Mouse (Mus musculus) spleen, adult 18-20 months (tissue): ENCODE data around the gene Rps11.
"Not testable (repeated sequence)": the region's sequence is repeated elsewhere in the genome, so short reads cannot be mapped to it uniquely, and the experiment has no call there.

Source experiments
- DNase-seq, 2 experiments: peaks; one replicate each; pipeline ENCODE4 v3.0.0; 2022; ENCODE audit warnings: mixed read lengths in 2 of 2

Rps11 gene

GRCm38 (mm10) chr7:45154096-45154992 is 30.1 kb upstream of the Rps11 start, which contains the start of the genes Pih1d1 and Aldh16a1:
Pih1d1 (plus strand) TSS chr7:45154303.
Aldh16a1 (minus strand) TSS chr7:45154584.
- peak; percentile 94 to 98 for DNase-seq

- no peak for DNase-seq
These were observed 29.3 kb upstream of the Rps11 start for GRCm38 (mm10) chr7:45153586-45153985.

- not testable (repeated sequence) for DNase-seq
These were observed 28.8 kb upstream of the Rps11 start for GRCm38 (mm10) chr7:45153052-45153451.

- DNase-seq = no peak
These were observed 27.1 kb upstream of the Rps11 start for GRCm38 (mm10) chr7:45151303-45151702.

GRCm38 (mm10) chr7:45150321-45150720 is 26.1 kb upstream of the Rps11 start:
- no peak for DNase-seq

GRCm38 (mm10) chr7:45149545-45149944 is 25.3 kb upstream of the Rps11 start:
- no peak for DNase-seq

- DNase-seq = no peak
These were observed 24.4 kb upstream of the Rps11 start for GRCm38 (mm10) chr7:45148534-45149098.

GRCm38 (mm10) chr7:45147899-45148298 is 23.7 kb upstream of the Rps11 start:
- no peak for DNase-seq

GRCm38 (mm10) chr7:45147267-45147666 is 23.0 kb upstream of the Rps11 start:
- DNase-seq = no peak

GRCm38 (mm10) chr7:45145460-45145859 is 21.2 kb upstream of the Rps11 start:
- DNase-seq = no peak

GRCm38 (mm10) chr7:45144368-45145174 is 20.3 kb upstream of the Rps11 start:
- DNase-seq = no peak

- no peak for DNase-seq
These were observed 17.7 kb upstream of the Rps11 start for GRCm38 (mm10) chr7:45141914-45142313.

GRCm38 (mm10) chr7:45141319-45141718 is 17.1 kb upstream of the Rps11 start:
- no peak for DNase-seq

GRCm38 (mm10) chr7:45139904-45140723 is 15.9 kb upstream of the Rps11 start:
- no peak for DNase-seq

GRCm38 (mm10) chr7:45138403-45138802 is 14.2 kb upstream of the Rps11 start:
- no peak for DNase-seq

- no peak for DNase-seq
These were observed 13.2 kb upstream of the Rps11 start for GRCm38 (mm10) chr7:45137171-45138006.

- peak; percentile 82 to 91 for DNase-seq
These were observed 11.8 kb upstream of the Rps11 start, which contains the start of the genes Gm45713 and Flt3l for GRCm38 (mm10) chr7:45135993-45136567. Gm45713 (minus strand) TSS chr7:45136231. Flt3l (minus strand) TSS chr7:45136432.

- no peak for DNase-seq
These were observed 11.1 kb upstream of the Rps11 start for GRCm38 (mm10) chr7:45135370-45135769.

- no peak for DNase-seq
These were observed 10.3 kb upstream of the Rps11 start for GRCm38 (mm10) chr7:45134544-45135026.

GRCm38 (mm10) chr7:45133446-45134159 is 9.4 kb upstream of the Rps11 start:
- DNase-seq = no peak
